Mouse (Mus musculus) left cerebral cortex, adult 8-10 months (tissue): ENCODE data around the gene Tctex1d1. TPM values are rescaled to one million over a fixed set of nuclear protein-coding genes. Genes with fewer than 3 reads are reported as not detected.

Experiments used
- DNase-seq, 2 experiments: peaks; one replicate each; pipeline ENCODE4 v3.0.0; 2022; ENCODE audit warnings: low spot score in 2 of 2
- total RNA-seq, 4 experiments: library from RNA; stranded (reverse); gene quantifications; 2 replicates each; pipeline ENCODE4 v1.2.4; 2022

Gene Tctex1d1
- total RNA-seq = under 1 TPM; 0.28 to 0.53 (median 0.37) TPM

DNA sequence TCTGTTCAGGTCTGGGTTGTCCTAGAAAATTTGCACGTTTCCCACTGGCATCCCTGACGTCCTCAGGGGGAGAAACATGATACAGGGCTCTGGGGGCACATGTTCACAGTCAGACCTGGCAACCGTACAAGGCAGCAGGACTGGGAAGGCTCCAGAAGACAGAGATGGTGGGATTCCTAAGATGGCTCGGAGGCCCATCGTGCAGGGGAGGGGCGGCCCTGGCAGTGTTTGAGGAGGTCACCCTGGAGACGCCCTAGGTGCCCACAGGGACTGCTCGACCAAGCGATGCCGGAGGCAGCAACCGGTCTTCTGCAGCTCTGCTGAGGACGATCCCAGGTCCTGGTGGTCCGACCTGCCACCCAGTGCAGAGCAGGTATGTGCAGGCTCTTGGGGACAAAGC lies at the start of gene Tctex1d1:
Tctex1d1 (plus strand) TSS at position 167 of the 400 bp plus-strand sequence.
- DNase-seq = peak in 1 of 2 experiments; percentile 7

DNA sequence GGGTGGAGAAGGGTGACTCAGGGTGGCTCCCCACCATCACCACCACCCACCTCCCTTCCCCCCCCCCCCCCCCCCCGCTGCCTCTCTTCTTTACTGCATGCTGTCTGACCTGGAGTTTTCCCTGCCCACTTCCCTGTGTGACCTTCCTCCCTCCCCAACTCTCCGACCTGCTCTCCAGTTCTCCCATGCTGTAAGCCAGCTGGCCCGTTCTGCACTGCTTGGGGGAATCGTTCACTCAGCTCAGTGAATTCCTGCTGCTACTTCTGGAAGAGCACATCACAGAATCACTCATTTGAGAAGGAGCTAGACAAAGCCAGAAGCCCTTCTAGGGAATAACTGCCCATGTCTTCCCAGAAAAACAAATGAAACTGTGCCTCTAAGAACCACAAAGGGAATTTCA lies 48.9 kb upstream of the Tctex1d1 start:
- no peak for DNase-seq

DNA sequence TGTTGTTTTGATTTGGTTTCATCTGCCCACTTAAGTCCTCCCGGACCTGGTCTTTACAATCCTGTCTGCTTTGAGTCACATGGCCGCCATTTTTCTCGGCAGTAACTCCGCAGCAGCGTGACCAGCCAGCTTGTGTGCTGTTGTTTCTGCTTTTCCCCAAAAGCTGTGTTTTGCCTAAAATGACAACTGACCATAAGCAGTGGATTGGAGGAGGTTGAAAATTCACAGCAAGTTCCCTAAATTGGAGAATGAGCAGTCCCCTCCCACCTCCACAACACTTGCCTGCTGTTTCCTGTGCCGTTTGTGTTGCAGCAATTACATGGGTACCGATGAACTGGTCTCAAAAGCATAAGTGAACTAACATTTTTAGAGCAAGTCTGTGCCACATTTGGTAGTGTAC lies 47.7 kb upstream of the Tctex1d1 start:
- DNase-seq = no peak

DNA sequence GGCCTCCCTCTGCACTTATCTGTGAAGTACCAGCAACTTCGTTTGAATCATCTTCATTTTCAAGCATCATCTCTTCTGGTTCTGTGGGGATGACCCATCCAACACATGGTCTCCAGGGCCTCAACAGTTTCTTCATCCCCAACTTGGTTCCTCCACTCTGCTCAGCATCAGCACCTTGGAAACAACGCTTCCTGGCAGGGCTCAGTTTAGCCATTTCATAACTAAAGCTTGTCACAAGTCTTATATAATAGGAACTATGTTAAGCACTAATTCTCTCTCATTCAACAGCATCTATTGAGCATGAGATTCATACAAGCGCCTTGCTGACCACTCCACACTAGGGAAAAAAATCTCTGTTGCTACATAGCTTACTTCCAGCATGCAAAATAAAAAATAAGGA lies 38.1 kb upstream of the Tctex1d1 start:
- DNase-seq = no peak

DNA sequence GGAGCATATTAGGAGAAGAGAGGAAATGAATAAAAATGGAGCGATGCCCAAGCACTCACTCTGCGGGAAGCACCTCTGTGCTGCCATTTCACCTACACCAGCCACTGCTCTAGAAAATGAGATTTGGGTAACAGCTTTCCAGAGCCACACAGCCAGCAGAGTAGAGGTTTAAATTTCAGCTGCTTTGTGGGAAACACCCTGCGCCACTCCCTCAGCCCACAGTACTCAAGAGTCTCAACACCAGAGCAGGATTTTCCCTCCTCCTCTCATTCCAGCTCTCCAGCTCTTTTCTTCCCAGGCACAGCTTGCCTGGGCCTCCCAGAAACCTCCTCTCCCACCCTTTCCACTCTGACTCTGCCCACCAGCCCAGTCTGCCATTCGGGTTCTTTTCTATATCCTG lies 37.7 kb upstream of the Tctex1d1 start:
- DNase-seq = no peak

DNA sequence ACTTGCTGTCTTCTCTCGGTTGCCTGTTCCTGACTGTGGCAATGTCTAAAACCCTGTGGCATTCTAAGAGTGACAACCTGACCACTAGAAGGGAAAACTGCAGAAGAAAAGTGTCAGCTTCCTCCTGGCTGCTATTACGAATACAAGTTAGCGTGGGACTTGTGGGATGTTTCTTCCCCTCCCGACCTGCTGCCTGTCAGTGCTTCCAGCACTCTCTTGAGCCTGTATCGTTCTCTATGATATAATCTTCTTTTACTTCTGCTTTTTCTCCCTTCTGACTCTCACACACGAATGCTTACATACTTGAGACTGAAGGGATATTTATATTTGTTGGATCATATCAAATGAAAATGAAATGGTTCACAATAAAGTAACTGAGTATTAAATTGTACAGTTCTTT lies 34.1 kb upstream of the Tctex1d1 start:
- no peak for DNase-seq

DNA sequence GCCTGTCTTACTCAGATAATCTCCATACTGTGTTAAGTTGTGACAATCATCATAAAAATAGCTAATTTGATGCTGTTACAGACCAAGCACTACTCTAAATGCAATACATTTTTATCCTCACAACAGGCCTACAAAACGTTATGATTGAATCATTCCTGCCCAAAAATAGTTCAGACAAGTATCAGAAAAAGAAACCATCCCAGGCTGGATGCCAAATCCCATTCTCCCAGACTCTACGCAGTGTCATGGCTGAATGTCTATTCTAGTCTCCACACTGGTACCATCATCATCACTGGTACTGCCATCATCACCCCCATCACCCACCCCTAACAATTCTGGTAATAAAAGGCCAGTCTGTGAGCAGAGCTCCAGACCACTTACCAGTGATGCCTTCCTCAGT lies 25.9 kb upstream of the Tctex1d1 start:
- no peak for DNase-seq

DNA sequence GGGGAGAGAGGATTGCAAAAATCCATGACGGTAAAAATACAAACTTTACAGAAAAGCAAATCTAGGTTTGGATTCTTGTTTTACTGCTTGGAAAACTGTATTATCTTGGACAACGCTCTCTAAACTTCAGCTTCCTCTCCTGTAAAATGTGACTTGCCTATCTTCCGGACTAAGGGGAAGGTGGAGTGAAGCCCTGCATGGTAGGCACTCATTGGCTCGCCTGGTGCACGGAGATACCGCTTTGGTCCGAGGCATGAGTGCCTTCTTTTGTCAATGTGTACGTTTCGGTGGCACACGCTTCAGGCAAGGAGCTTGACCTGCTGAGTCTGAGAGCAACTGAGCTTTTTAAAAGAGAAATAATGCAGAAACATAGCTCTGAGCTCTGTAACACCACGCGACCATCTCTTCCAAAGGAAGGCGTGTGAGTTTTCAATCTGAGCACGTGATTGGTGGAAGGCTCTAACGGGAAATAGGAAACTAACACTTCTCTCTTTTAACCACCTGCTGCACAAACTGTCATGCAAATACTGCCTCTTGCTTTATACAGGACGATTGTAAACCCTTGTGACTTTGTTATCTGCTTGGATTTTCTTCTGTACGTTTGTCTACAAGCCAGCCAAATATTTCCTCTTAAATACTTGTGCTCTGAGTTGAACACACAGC lies 23.0 kb upstream of the Tctex1d1 start:
- DNase-seq = no peak

DNA sequence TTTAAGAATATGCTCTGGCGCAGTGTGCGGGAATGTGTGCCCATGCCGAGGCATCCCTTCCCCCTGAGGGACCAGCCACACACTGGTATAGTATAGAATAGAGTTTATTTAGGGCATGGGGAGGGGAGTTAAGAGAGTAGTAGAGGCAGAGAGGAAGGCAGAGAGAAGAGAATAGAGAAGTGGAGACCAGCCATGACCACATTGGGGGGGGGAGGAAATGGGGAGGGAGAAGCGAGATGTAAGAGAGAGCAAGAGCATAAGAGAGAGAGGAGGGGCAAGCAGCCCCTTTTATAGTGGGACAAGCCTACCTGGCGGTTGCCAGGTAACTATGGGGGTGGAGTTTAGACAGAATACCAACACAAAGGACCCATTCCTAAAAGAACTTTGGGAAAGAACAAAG lies 19.0 kb upstream of the Tctex1d1 start:
- DNase-seq = no peak

DNA sequence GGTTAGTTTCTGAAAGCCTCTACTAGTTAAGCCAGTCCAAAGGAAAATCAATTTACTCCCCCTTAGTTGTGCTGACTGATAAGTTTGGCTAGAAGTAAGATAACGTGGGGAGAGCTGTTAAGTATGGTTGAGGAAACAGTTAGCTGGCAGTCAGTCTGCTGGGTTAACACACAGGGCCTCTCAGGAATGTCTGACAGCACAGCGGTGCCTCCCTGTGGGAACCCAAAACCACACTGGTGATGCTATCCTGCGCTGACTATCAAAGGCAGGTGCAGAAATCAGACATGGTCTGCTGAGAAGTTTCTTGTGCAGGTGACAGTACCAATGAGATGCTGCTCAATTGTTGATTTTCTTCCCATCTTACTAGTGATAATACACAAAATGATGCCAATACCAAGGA lies 14.2 kb upstream of the Tctex1d1 start:
- DNase-seq = no peak

DNA sequence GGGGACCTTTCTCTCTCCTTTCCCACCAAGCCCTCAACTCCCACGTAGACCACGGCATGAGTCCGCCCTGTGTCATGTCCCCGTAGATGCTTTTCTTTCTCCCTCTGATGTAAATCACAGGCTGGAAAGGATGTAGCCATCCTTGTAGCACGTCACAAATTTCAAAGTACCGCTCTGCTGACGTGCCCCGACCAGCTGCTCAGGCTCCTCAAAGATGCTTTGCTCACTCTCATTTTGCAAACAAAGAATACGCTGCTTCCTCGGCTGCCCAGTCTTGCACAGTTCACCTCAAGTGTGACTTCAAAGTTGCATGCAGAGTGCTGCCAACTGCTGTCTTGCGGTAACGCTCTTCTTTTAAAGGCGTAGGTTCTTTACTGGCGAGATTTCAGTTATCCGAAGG lies 10.6 kb upstream of the Tctex1d1 start:
- DNase-seq = no peak

DNA sequence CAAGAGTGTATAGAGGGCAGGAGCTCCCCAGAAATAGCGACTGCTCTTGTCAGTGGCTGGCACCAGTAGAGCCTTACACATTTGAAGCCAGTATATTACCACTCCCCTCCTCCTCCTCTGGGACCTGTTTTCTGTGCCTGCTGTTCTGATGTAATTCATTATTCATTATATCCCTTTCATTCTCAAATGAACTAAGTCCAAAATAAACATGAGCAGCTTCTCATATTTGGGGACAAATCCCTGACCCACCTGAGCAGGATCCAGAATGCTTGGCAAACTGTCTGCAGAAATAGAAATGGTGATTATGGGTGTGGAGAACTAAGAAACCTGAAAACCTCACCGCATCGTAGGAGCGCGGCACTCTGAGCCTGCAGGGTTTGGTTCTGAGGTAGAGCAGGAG lies 8.8 kb upstream of the Tctex1d1 start:
- DNase-seq = no peak

DNA sequence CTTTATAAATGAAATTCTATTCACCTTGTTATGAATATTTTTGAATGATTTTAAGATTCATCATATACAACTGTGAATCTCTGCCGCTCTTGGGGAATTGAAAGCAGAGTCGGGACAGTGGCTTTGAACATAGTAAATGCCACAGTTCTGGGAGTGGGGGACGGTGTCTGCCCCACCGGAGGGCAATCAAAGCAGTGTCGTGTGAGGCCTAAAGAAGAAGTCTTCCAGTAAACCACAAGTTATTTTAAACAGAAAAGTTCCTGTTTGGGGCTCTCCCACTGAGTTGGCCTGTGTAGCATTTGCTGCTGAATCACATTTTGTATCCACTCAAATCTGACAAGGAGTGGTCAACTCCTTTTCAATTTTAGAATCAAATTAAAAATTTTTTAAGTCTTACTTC lies 7.2 kb upstream of the Tctex1d1 start:
- no peak for DNase-seq

DNA sequence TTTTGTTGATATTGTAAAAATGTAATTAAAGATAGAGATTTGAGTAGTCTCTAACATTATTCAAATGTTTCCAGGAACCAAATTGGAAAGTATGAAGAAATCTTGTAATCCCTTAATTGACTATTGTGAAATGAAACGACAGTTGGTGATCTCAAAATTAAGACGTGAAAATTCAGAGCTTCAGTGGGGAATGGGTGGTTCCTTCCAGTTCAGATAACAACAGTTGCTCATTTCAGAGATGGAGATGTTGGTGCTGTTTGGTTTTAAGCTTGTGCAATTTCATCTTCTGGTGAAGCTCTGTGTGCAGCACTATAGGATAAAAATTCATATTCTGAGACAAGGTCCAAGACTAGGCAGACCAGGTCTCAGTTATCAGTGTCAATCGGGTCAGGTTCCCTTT lies 6.3 kb upstream of the Tctex1d1 start:
- no peak for DNase-seq

DNA sequence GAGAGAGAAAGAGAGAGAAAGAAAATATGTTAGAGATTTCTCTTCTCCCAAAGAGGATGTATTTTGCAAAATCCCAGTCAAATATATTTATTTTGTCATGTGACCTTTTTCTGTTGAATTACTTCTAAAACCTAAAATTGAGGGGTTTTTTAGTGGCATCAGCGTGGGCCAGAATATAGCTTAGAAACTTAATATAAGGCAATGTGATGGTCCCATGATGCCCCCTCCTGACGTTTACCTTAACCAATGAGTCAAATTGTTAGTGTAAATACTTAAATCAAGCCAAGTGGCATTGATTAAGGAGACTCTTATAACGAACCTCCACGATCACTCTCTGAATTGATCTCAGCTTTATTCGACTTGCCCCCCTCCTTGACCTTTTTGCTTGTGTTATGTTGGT lies 4.2 kb upstream of the Tctex1d1 start:
- no peak for DNase-seq

DNA sequence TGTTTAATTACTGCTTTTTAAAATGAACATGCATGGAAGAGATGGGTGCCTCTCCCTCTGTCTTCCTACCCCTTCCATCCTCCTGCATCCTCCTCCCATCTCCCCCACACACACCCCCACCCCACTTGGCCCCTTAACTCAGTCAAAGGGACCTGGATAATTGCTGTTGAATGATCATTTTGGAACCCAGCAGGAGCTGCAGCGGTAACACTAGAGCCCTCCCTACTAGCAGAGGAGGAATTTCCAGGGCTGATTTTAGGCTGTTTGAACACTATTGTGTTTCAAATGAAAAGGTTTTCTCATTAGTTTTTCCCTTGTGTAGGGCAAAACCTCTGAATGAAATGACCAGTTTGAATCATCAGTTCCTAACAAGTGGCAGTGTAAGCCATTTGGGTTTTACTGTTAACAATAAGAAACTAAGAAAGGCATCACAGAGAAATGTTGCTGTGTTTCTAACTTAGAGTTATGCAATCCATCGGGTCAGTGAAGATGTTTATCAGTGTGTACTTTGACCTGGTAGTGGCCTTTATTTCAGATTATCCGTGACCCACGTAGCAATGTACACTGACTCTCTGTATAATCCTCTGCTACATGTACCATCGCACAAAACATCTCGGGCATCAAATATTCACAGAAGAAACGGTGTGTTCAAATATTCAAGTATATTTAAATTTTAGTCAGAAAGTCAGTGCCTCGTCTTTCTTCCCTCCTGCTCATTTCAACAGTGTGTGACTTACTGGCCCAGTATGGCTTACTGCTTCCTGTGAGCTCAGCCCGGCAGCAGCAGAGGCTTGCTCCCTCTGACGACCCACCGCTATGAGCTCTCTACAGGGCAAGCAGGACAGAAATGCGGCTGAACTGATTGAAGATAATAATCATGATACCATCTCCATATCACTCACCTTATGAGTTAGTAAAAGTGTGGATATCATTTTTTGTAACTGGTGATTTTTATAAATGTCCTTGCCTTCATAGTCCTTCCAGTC lies 1.8 kb upstream of the Tctex1d1 start:
- no peak for DNase-seq

DNA sequence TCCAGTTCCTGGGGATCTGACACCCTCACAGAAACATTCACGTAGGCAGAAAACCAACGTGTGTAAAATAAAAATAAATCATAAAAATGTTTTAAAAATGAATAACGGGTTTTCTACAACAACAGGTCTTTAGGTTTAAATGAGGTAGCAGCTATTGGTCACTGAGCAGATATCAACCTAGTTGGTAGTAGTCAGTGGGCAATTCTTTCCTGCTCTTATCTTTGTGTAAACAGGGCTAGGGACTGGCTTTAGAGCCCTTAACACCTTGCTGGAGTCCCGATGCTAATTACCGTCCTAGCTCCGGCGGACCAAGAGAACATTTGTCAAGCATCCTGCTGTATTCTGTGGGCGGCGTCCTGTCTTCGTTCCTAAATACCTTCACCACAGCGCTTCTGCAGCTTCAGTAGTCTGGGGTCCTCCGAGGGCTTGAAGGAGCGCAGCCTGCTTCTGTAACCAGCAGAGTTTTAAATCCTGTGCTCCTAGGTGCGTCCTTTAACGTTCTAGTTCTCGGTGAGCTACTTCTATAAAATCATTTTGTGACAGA lies 556 bp upstream of the Tctex1d1 start:
- DNase-seq = no peak

DNA sequence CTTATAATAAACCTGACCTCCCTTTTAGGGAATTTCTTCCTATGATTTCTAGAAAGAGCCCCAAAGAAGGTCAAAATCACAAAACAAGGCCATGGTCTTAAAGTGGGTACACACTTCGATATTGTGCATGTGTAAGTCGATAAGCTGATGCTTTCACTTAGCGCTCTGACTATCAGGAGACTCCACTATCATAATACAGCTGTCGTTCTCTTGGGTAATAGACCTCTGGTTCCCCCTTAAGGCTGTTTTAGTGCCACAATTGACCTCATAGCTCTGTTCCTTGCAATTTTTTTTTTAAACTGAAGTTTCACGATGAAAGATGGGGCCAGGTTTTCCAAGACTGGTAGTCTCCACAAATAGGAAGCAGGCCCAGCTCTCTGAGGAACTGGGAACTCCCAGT lies 979 bp downstream of the Tctex1d1 start:
- no peak for DNase-seq

DNA sequence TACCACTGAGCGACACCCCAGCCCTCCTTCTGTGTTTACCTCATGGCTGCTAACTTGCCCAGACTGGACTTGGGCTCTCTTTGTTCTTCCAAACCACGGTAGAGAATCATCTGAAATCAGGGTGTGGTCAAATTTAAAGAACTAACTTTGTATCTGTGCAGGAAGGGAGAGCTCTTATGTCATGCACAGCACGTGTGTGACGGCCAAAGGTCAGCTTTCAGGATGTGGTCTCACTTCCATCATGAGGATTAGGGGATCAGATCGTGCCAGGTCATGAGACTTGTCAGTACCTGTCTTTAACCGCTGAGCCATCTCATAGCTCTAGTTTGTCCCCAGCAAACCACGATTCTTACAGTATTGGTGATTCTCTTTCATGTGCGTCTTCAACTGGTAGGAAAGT lies 3.3 kb downstream of the Tctex1d1 start:
- DNase-seq = no peak

DNA sequence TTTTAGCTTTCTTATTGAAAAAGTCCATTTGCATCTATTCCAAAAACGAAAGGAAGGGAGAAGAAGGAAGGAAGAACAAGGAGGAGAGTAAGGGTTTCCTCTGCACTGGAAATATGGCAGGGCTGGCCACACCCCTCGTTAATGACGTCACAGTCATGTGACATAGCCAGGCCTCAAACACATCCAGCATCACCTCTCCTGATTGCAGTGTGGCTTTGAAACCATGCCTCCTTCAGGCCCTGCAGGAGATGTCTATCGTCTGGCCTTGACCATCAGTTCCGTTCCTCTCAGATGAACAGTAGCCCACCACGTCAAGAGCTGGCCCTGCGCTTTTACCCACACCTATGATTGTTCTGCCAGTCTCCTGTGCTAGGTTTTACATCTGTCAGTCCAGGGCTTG lies 7.8 kb downstream of the Tctex1d1 start:
- no peak for DNase-seq

DNA sequence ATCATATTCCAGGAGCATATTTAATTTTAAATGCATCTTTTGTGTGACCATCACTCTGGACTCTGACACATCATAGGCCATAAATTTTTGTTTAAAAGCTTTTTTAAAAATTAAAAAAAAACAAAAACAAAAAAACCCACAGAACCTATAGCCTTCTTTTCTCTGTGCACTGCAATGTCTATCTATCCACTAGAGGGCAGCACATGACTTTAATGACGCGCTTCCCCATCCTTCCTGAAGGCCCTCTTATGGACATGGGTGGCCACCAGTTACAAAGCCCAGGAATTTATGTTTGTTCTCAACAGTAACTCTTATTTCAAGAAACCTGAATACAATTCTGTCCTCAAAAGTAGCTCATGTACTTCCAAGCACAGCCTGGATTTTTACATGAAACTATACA lies 8.5 kb downstream of the Tctex1d1 start:
- no peak for DNase-seq

DNA sequence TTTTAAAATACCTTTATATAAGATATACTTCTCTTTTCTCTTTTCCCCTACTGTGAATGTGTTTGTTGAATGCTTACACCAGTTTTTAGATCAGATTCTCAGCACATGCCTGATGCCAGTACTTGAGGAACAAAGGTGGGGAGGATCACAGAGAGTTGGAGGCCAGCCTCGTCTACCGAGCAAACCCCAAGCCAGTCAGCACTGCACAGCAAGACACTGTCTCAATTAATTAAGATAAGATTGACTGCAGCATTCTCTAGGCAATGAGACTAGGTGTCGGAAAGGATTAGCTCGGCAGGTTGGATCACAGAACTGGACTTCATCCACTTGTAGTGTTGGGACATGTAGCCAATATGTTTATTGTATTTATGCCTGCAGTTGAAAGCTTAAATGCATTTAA lies 8.9 kb downstream of the Tctex1d1 start:
- no peak for DNase-seq

DNA sequence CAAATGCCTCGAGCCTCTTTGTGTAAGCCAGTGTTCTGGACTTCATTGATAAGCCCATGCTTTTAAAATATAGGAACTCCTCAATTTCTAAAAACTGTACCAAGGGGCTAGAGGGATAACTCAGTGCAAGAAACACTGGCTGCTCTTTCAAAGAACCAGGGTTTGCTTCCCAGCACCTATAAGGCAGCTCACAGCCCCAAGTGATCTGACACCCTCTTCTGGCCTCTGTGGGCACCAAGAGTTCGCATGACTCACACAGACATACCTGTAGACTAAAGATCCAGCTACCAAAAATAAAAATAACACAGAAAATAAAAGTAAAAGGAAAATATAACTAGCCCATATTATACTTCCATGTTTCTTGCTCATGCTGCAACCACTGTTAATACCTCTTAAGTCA lies 9.3 kb downstream of the Tctex1d1 start:
- no peak for DNase-seq
